Mouse (Mus musculus) midbrain, embryonic 10.5 days (tissue): ENCODE measurements around the gene Tmem234. TPM values are rescaled to one million over a fixed set of nuclear protein-coding genes. Genes with fewer than 3 reads are reported as not detected.

Experiments used
- DNase-seq: peaks from one replicate; pipeline ENCODE4 v3.0.0-alpha.2; 2017; ENCODE audit warnings: low spot score
- H3K27ac ChIP-seq: fragments of 300-500 bp; sonication (generic); replicated peaks from 2 replicates; pipeline ENCODE4 v1.5.1; 2016; ENCODE audit warnings: mild to moderate bottlenecking
- H3K27me3 ChIP-seq: fragments of 300-500 bp; sonication (generic); 2 replicates; pipeline ENCODE4 v1.6.1; 2016; ENCODE audit warnings: low read depth, mild to moderate bottlenecking; ENCODE audit not compliant: poor library complexity, severe bottlenecking
- H3K36me3 ChIP-seq: fragments of 300-500 bp; sonication (generic); 2 replicates; pipeline ENCODE4 v1.6.1; 2016; ENCODE audit warnings: mild to moderate bottlenecking, moderate library complexity
- H3K4me1 ChIP-seq: fragments of 300-500 bp; sonication (generic); 2 replicates; pipeline ENCODE4 v1.6.1; 2016
- H3K4me3 ChIP-seq: fragments of 300-500 bp; sonication (generic); 2 replicates; pipeline ENCODE4 v1.5.1; 2016; ENCODE audit warnings: mild to moderate bottlenecking, moderate library complexity
- H3K9me3 ChIP-seq: fragments of 300-500 bp; sonication (generic); replicated peaks from 2 replicates; pipeline ENCODE4 v1.6.1; 2016; ENCODE audit warnings: mild to moderate bottlenecking
- WGBS: fragments of 180-500 bp; shearing (Covaris S2); methylation state at CpG from one replicate; pipeline ENCODE4 v1.1.7; 2016; 5-methylcytosine and 5-hydroxymethylcytosine counted together
- polyA plus RNA-seq: library from polyadenylated mRNA; unstranded; fragments of >200 nt; fragmentation: Nextera tagmentation; extraction: Ambion mirVana; gene quantifications from 2 replicates; pipeline ENCODE4 v1.2.1, GENCODE M21; 2016

Tmem234 gene
- polyA plus RNA-seq, 1 experiment from 2014 or later = 226 TPM

DNA sequence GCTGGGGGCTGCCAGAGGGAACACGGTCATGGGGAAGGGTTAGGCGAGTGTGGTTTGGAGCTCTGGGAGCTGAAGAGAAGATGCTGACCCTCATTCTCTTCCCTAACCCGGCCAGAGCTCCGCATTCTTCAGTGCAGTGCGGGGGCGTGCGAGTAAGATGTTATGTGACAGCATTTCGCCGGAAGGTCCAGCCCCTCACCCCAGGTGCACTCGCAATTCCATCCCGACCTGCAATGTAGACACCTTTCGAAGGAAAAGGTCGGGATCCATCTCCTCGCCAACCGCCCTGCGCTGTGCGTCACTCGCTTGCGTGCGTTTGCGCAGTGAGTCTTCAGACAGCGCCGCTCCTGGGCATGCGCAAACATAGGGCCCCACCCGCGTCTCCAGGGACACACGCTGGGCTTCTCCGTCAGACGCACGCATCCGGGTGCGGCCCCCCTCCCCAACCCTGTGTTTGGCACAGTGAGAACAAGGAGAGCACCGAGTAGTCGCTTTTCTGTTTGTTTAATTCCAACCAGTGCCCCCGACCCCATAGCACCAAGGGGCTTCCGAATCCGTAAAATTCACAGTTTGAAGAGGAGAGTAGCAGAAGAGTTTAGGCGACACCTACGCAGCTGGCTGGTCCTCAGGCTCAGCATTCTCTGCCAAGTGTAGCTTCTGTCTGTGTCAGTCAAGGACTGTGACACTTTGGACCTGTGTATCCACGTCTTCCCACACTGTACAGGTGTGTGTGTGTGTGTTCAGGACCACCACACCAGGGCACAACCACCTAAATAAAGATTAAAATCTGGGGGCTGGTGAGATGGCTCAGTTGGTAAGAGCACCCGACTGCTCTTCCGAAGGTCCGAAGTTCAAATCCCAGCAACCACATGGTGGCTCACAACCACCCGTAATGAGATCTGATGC is 18.6 kb downstream of the Tmem234 start, which contains the start of gene Iqcc:
Iqcc (minus strand) TSS at position 314 of the 906 bp plus-strand sequence.
- peak within 1 kb of the TSS; percentile 91 for H3K27ac ChIP-seq
- 5% methylated on average over 44 of the region's 44 CpGs for WGBS
- H3K9me3 ChIP-seq = no peaks in the 10 kb centered on the region
- H3K36me3 ChIP-seq = peaks cover 22% of the 10 kb centered on the region
- H3K27me3 ChIP-seq = no peaks in the 10 kb centered on the region
- peak within 1 kb of the TSS; percentile 69 for H3K4me3 ChIP-seq
- peaks cover 38% of the 10 kb centered on the region for H3K4me1 ChIP-seq
- peak; percentile 92 for DNase-seq

DNA sequence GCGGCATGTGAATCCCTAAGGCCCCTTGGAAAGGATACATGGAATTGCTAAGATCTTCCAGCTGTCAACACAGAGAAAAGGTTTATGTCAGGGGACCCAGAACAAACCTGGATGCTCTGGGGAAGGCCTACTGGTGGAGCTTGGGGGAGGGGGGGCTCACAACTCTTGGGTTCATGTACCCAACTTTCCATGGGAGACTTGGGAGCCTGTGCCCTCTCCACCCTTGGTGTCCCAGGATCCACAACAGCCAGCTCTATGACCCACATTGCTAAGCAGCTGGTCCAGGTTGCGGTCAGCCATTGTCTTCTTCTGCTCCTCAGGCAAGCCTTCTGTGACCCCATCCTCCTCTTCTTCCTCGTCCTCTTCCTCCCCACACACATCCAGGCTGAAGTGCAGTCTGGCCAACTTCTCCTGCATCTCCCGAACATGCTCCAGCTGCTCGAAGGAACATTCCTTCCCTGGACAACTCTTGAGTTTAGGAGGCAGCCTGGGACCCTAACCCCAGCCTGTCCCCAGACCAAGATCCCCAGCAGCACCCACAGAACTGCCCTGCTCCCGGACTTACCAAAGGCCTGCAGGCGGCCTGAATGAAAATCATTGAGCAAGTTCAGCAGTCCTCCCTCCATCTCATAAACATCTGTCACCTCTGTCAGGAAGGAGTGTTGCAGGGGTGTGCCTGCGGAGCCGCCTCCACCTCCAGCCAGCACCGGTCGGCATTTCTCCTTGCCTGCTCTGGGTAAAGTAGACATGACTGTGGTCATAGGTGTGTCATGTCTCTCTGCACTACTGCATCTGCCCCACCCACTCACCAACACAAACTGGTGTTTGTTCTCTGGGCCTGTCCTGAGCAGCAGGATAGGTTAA is 20.2 kb downstream of the Tmem234 start:
- Histone ChIP-seq H3K27me3 (no peaks in the 10 kb centered on the region), H3K36me3 (peaks cover 19% of the 10 kb centered on the region), H3K4me1 (peaks cover 54% of the 10 kb centered on the region), H3K4me3 (no peak overlapping the region), H3K9me3 (no peaks in the 10 kb centered on the region), H3K27ac (no peak overlapping the region)
- no peak for DNase-seq
- 90% methylated on average over 11 of the region's 11 CpGs for WGBS

DNA sequence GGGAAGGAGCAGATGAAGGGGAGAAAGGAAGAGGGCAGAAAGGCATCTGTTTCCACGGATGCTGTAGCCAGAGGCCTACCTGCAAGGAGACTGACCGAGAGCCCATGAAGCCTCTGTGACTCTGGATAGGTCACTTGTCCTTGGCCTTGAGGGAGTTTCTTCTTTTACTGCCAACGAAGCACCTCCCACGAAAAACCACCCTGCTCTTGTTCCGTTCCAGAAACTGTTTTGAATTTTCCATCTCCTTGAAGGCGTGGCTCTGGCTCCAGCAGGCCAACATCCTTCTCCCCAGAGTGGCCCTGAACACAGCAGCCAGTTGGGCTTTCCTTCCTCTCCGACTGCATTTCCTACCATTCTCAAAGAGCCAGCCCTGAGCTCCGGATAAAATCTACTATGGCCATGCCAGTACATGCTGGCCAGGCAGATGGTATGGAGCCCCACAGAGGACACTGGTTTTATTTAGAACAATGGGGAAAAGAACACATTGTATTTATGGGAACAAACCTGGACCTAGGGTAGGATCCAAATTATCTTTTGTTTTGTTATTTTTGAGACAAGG is 20.9 kb downstream of the Tmem234 start:
- peak overlapping the region; percentile 4; the same call in 1 of the 2 replicates for H3K4me3 ChIP-seq
- peaks cover 57% of the 10 kb centered on the region for H3K4me1 ChIP-seq
- WGBS = 85% methylated on average over 8 of the region's 8 CpGs

GRCm38 (mm10) chr4:129622120-129622802 is 21.8 kb downstream of the Tmem234 start:
- 80% methylated on average over 11 of the region's 11 CpGs for WGBS
- Histone ChIP-seq H3K4me3 (peak overlapping the region; percentile 73), H3K4me1 (peaks cover 57% of the 10 kb centered on the region)

More for the DNA sequence above, 20.9 kb downstream of the Tmem234 start:
- Histone ChIP-seq H3K27me3 (no peaks in the 10 kb centered on the region), H3K27ac (no peak overlapping the region), H3K9me3 (no peaks in the 10 kb centered on the region), H3K36me3 (peaks cover 17% of the 10 kb centered on the region)
- DNase-seq = no peak

DNA sequence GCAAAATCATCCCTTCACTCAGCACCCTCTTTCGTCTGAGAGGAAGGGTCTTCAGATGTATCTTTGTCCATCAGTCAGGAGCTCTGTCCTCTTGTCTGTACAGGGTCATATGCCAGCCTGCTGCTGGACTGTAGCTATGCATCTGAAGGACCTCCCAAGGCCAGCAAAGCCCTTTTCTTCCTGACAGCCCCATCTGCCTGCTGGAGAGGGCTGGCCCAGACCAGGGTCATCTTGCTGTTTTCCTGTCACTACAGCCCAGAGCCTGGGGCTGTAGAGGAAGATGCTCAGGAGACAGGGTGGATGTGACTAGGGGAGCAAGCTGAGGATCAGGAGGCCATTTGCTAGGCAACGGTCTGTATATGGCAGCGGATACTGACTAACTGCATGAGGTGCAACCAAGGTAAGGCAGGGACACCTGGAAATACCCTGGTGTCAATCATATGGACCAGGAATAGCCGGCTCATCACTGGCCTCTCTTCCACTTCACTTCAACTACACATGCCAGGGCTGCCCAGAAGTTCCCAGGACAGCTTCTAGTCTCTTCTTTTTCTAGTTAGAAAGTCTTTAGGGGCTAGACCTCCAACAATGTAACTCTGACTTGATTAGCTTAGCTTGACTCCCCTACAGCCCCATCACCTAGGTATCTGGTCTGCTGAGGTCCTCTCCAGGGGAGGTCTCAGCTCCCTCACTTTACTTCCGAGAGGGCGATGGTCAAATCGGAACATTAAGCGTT is 22.5 kb downstream of the Tmem234 start:
- Histone ChIP-seq H3K4me1 (peaks cover 53% of the 10 kb centered on the region), H3K27ac (peak overlapping the region; percentile 89), H3K27me3 (no peaks in the 10 kb centered on the region), H3K4me3 (peak overlapping the region; percentile 73), H3K9me3 (no peaks in the 10 kb centered on the region), H3K36me3 (peaks cover 22% of the 10 kb centered on the region)
- WGBS = 22% methylated on average over 8 of the region's 8 CpGs
- no peak for DNase-seq

More at GRCm38 (mm10) chr4:129622120-129622802, 21.8 kb downstream of the Tmem234 start:
- peaks cover 17% of the 10 kb centered on the region for H3K36me3 ChIP-seq
- peak overlapping the region; percentile 89 for H3K27ac ChIP-seq
- DNase-seq = no peak
- no peaks in the 10 kb centered on the region for H3K27me3 ChIP-seq
- no peaks in the 10 kb centered on the region for H3K9me3 ChIP-seq

DNA sequence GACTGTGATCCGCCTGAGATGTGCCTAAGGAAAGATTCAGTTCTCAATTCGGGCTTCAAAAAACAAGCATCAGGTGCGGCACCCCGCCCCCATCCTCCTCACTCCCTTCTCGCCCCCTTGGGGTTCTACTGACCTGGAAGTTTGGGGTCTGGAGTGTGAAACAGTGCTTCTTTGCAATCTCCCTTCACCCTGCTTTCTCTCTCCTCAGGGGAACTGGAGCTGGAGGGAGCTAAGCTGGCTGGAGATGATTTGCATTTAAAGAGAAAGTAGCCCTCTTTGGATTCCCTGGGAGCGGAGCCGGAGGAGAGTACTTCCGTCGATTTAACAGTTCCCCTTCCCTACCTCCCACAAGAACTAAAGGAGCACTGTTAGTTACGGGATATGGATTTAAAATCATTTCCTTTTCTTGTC is 23.2 kb downstream of the Tmem234 start, which contains the start of gene Ccdc28b:
Ccdc28b (minus strand) TSS at position 267 of the 411 bp plus-strand sequence.
- under 1% methylated on average over 10 of the region's 10 CpGs for WGBS

GRCm38 (mm10) chr4:129624281-129625028 is 24.0 kb downstream of the Tmem234 start:
- H3K36me3 ChIP-seq = peaks cover 37% of the 10 kb centered on the region
- H3K27ac ChIP-seq = peak overlapping the region; percentile 89
- H3K27me3 ChIP-seq = no peaks in the 10 kb centered on the region
- peak overlapping the region; percentile 73 for H3K4me3 ChIP-seq
- DNase-seq = peak; percentile 84
- 1% methylated on average over 18 of the region's 18 CpGs for WGBS
- peaks cover 43% of the 10 kb centered on the region for H3K4me1 ChIP-seq
- no peaks in the 10 kb centered on the region for H3K9me3 ChIP-seq

More for the DNA sequence above, 23.2 kb downstream of the Tmem234 start, which contains the start of gene Ccdc28b:
- peak; percentile 61 for DNase-seq
- Histone ChIP-seq H3K9me3 (no peaks in the 10 kb centered on the region), H3K27ac (peak within 1 kb of the TSS; percentile 89), H3K4me3 (peak within 1 kb of the TSS; percentile 73), H3K4me1 (peaks cover 46% of the 10 kb centered on the region), H3K36me3 (peaks cover 29% of the 10 kb centered on the region), H3K27me3 (no peaks in the 10 kb centered on the region)

DNA sequence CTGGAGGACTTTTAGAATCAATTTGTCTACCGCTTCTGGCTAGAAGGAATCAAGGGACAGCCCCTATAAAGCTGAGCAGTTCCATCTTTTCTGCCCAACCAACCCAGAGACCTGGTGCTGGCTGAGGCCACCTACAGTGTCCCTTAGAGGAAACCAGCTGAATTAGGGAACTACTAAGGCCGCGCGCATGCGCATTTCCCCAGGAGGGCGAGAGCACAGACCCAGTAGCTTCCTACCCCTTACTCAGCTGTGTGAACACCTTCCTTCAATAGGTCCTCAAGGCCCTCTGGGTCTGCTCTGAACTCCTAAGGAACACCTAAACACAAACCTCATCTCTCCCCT is 24.5 kb downstream of the Tmem234 start:
- WGBS = 2% methylated on average over 6 of the region's 6 CpGs
- H3K36me3 ChIP-seq = peaks cover 42% of the 10 kb centered on the region

DNA sequence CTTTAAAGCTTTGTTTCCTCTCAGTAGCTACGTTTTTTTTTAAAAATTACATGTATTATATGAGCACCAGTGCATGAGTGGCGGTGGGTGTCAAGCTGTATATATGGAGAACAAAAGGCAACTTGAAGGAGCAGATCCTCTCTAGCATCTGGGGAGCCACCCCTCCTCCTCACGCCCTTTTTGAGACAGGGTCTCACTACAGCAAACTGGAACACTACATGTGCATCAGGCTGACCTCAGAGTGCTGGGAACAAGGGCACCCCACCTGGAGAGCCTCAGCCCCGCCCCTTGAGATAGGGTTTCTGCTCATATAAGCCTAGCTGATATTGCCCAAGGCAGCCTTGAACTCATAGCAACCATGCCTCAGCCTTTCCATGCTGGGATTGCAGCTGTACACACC is 25.0 kb downstream of the Tmem234 start:
- H3K27ac ChIP-seq = peak overlapping the region; percentile 89; the same call in 1 of the 2 replicates
- WGBS = 38% methylated on average over 4 of the region's 4 CpGs

More for the DNA sequence above, 24.5 kb downstream of the Tmem234 start:
- Histone ChIP-seq H3K9me3 (no peaks in the 10 kb centered on the region), H3K4me1 (peaks cover 43% of the 10 kb centered on the region), H3K4me3 (peak overlapping the region; percentile 73), H3K27ac (peak overlapping the region; percentile 89), H3K27me3 (no peaks in the 10 kb centered on the region)
- peak; percentile 68 for DNase-seq

GRCm38 (mm10) chr4:129626035-129626434 is 25.6 kb downstream of the Tmem234 start:
- H3K4me3 ChIP-seq = no peak overlapping the region
- 80% methylated on average over 6 of the region's 6 CpGs for WGBS
- peaks cover 43% of the 10 kb centered on the region for H3K4me1 ChIP-seq
- DNase-seq = no peak
- no peaks in the 10 kb centered on the region for H3K27me3 ChIP-seq
- peaks cover 52% of the 10 kb centered on the region for H3K36me3 ChIP-seq
- no peaks in the 10 kb centered on the region for H3K9me3 ChIP-seq
- H3K27ac ChIP-seq = no peak overlapping the region

More for the DNA sequence above, 25.0 kb downstream of the Tmem234 start:
- no peak for DNase-seq
- Histone ChIP-seq H3K9me3 (no peaks in the 10 kb centered on the region), H3K4me1 (peaks cover 43% of the 10 kb centered on the region), H3K27me3 (no peaks in the 10 kb centered on the region), H3K4me3 (peak overlapping the region; percentile 73; the same call in 1 of the 2 replicates), H3K36me3 (peaks cover 47% of the 10 kb centered on the region)

GRCm38 (mm10) chr4:129630944-129631343 is 30.5 kb downstream of the Tmem234 start:
- 90% methylated on average over 4 of the region's 4 CpGs for WGBS
- H3K4me1 ChIP-seq = no peaks in the 10 kb centered on the region
- no peaks in the 10 kb centered on the region for H3K27me3 ChIP-seq
- peaks cover 100% of the 10 kb centered on the region for H3K36me3 ChIP-seq
- no peak overlapping the region for H3K27ac ChIP-seq
- H3K4me3 ChIP-seq = no peak overlapping the region
- no peaks in the 10 kb centered on the region for H3K9me3 ChIP-seq
- no peak for DNase-seq
